Mouse (Mus musculus): ENCODE measurements around the gene Gucy1b1. TPM values are rescaled to one million over a fixed set of nuclear protein-coding genes. Genes with fewer than 3 reads are reported as not detected.

Gene Gucy1b1
- total and polyA plus RNA-seq, 2 experiments from 2014 or later: 55.0 to 58.5 TPM

GRCm38 (mm10) chr3:82054283-82054974 lies 20.1 kb downstream of the Gucy1b1 start:
- Histone ChIP-seq H3K9me3 (ENCODE audit: low read length) (no peaks in the 10 kb centered on the region), H3K4me1 (ENCODE audit: insufficient read depth, low read length) (no peaks in the 10 kb centered on the region), H3K9ac (replicated peaks; ENCODE audit: low read length, poor library complexity, severe bottlenecking) (no peak overlapping the region), H3K36me3 (ENCODE audit: insufficient read depth, low read length) (0 out of 2 replicates have a peak, but pooled peaks cover 2% of the 10 kb centered on the region), H3K27ac (ENCODE audit: low read depth, low read length) (no peak overlapping the region), H3K4me2 (ENCODE audit: low read depth, low read length, poor library complexity, severe bottlenecking) (no peak overlapping the region), H3K4me3 (ENCODE audit: low read depth, low read length) (no peak overlapping the region), H3K27me3 (ENCODE audit: insufficient read depth, low read length) (no peaks in the 10 kb centered on the region)
- DNase-seq (ENCODE audit: low spot score) (no peak), ATAC-seq (ENCODE audit: low FRiP score) (no peak)
- WGBS: 58% methylated on average over 5 of the region's 5 CpGs
- TF ChIP-seq CTCF (IDR thresholded peaks at IDR 0.05): no peak

- Histone ChIP-seq H3K4me2 (ENCODE audit: low read depth, low read length, poor library complexity, severe bottlenecking) (no peak overlapping the region), H3K27ac (ENCODE audit: low read depth, low read length) (no peak overlapping the region), H3K4me3 (ENCODE audit: low read depth, low read length) (no peak overlapping the region), H3K4me1 (ENCODE audit: insufficient read depth, low read length) (no peaks in the 10 kb centered on the region), H3K27me3 (ENCODE audit: insufficient read depth, low read length) (no peaks in the 10 kb centered on the region), H3K9me3 (ENCODE audit: low read length) (no peaks in the 10 kb centered on the region), H3K9ac (replicated peaks; ENCODE audit: low read length, poor library complexity, severe bottlenecking) (no peak overlapping the region), H3K36me3 (ENCODE audit: insufficient read depth, low read length) (0 out of 2 replicates have a peak, but pooled peaks cover 2% of the 10 kb centered on the region)
- ATAC-seq (ENCODE audit: low FRiP score) (no peak), DNase-seq (ENCODE audit: low spot score) (no peak)
- TF ChIP-seq CTCF (IDR thresholded peaks at IDR 0.05): no peak
- 45% methylated on average over 2 of the region's 2 CpGs for WGBS
These were observed 22.5 kb downstream of the Gucy1b1 start for GRCm38 (mm10) chr3:82052029-82052428.

DNA sequence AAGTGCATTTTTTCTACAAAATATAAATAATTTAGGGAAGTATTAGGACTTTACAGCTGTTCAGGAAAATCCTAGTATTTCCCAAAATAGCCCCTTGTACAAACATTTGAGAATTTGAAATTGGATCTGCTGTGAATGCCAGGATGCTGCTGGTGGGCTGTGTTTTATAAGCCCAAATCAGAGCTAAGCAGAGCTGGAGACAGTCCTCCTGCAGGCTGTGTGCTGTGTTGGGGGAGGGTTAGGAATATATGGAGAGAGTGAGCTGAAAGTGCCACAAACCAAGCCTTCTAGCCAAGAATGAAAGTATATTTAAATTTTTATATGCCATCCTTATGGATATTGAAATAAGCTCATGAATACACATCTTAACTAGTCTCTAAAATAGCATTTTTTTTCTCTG lies 23.0 kb downstream of the Gucy1b1 start:
- Histone ChIP-seq H3K27ac (ENCODE audit: low read depth, low read length) (no peak overlapping the region), H3K4me2 (ENCODE audit: low read depth, low read length, poor library complexity, severe bottlenecking) (no peak overlapping the region), H3K36me3 (ENCODE audit: insufficient read depth, low read length) (peaks cover 6% of the 10 kb centered on the region), H3K9me3 (ENCODE audit: low read length) (no peaks in the 10 kb centered on the region), H3K9ac (replicated peaks; ENCODE audit: low read length, poor library complexity, severe bottlenecking) (no peak overlapping the region), H3K4me3 (ENCODE audit: low read depth, low read length) (no peak overlapping the region), H3K27me3 (ENCODE audit: insufficient read depth, low read length) (no peaks in the 10 kb centered on the region), H3K4me1 (ENCODE audit: insufficient read depth, low read length) (no peaks in the 10 kb centered on the region)
- no peak for TF ChIP-seq CTCF (IDR thresholded peaks at IDR 0.05)
- ATAC-seq (ENCODE audit: low FRiP score) (no peak), DNase-seq (ENCODE audit: low spot score) (no peak)

- Histone ChIP-seq H3K27me3 (ENCODE audit: insufficient read depth, low read length) (no peaks in the 10 kb centered on the region), H3K9ac (replicated peaks; ENCODE audit: low read length, poor library complexity, severe bottlenecking) (no peak overlapping the region), H3K27ac (ENCODE audit: low read depth, low read length) (0 out of 2 replicates have a peak overlapping the region, but pooled peaks have one; percentile 12), H3K9me3 (ENCODE audit: low read length) (no peaks in the 10 kb centered on the region), H3K4me1 (ENCODE audit: insufficient read depth, low read length) (no peaks in the 10 kb centered on the region), H3K36me3 (ENCODE audit: insufficient read depth, low read length) (peaks cover 22% of the 10 kb centered on the region), H3K4me3 (ENCODE audit: low read depth, low read length) (no peak overlapping the region), H3K4me2 (ENCODE audit: low read depth, low read length, poor library complexity, severe bottlenecking) (0 out of 2 replicates have a peak overlapping the region, but pooled peaks have one; percentile 2)
- no peak for TF ChIP-seq CTCF (IDR thresholded peaks at IDR 0.05)
- DNase-seq (ENCODE audit: low spot score) (no peak), ATAC-seq (ENCODE audit: low FRiP score) (no peak)
- whole genome bisulfite sequencing: 51% methylated on average over 7 of the region's 7 CpGs
These were observed 25.8 kb downstream of the Gucy1b1 start for GRCm38 (mm10) chr3:82048681-82049080.

DNA sequence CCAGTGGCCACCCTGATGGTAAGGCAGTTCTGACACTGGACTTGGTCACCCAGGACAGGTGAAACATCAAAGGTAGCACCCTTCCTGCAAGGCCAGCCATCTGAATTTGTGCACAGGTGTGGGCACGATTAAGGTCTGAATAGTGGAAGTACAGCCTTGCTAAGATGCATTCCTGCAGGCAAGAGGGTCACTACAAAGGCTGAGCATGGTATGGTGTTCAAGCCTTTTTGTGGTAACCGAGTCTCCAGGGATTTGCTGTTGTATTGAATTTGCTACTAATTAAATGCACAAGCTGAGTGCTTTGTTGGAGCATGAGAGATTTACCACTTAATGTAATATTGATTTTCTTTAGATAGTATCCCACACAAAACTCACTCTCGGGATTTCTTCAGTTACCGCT lies 26.4 kb downstream of the Gucy1b1 start:
- no peak overlapping the region for H3K9ac ChIP-seq (replicated peaks; ENCODE audit: low read length, poor library complexity, severe bottlenecking)
- H3K4me1 ChIP-seq (ENCODE audit: insufficient read depth, low read length): no peaks in the 10 kb centered on the region
- H3K4me3 ChIP-seq (ENCODE audit: low read depth, low read length): no peak overlapping the region
- no peaks in the 10 kb centered on the region for H3K27me3 ChIP-seq (ENCODE audit: insufficient read depth, low read length)
- no peak overlapping the region for H3K4me2 ChIP-seq (ENCODE audit: low read depth, low read length, poor library complexity, severe bottlenecking)
- WGBS: 48% methylated on average over 4 of the region's 4 CpGs
- H3K27ac ChIP-seq (ENCODE audit: low read depth, low read length): no peak overlapping the region
- H3K9me3 ChIP-seq (ENCODE audit: low read length): no peaks in the 10 kb centered on the region
- DNase-seq (ENCODE audit: low spot score) (no peak), ATAC-seq (ENCODE audit: low FRiP score) (no peak)
- peaks cover 24% of the 10 kb centered on the region for H3K36me3 ChIP-seq (ENCODE audit: insufficient read depth, low read length)
- TF ChIP-seq CTCF (IDR thresholded peaks at IDR 0.05): no peak

- ATAC-seq (ENCODE audit: low FRiP score): peak; percentile 63; the same call in 1 of the 2 replicates
- Histone ChIP-seq H3K9me3 (ENCODE audit: low read length) (no peaks in the 10 kb centered on the region), H3K4me2 (ENCODE audit: low read depth, low read length, poor library complexity, severe bottlenecking) (no peak overlapping the region), H3K4me1 (ENCODE audit: insufficient read depth, low read length) (no peaks in the 10 kb centered on the region), H3K36me3 (ENCODE audit: insufficient read depth, low read length) (peaks cover 26% of the 10 kb centered on the region), H3K27ac (ENCODE audit: low read depth, low read length) (no peak overlapping the region), H3K9ac (replicated peaks; ENCODE audit: low read length, poor library complexity, severe bottlenecking) (no peak overlapping the region), H3K4me3 (ENCODE audit: low read depth, low read length) (no peak overlapping the region), H3K27me3 (ENCODE audit: insufficient read depth, low read length) (no peaks in the 10 kb centered on the region)
- TF ChIP-seq CTCF (IDR thresholded peaks at IDR 0.05): peak; percentile 88
- DNase-seq (ENCODE audit: low spot score): peak; percentile 80
- 27% methylated on average over 8 of the region's 8 CpGs for WGBS
These were observed 27.3 kb downstream of the Gucy1b1 start for GRCm38 (mm10) chr3:82047100-82047753.

All from midbrain, postnatal 0 days (tissue).